Mouse (Mus musculus): ENCODE data around the gene Olfr599. TPM values are rescaled to one million over a fixed set of nuclear protein-coding genes. Genes with fewer than 3 reads are reported as not detected.
"Not testable (repeated sequence)": the region's sequence is repeated elsewhere in the genome, so short reads cannot be mapped to it uniquely, and the experiment has no call there.

Olfr599 gene
- not detected for total RNA-seq (2021)
- long read RNA-seq, experiment 1, result 0 reads
- long read RNA-seq, experiment 2, result 0 reads

DNA sequence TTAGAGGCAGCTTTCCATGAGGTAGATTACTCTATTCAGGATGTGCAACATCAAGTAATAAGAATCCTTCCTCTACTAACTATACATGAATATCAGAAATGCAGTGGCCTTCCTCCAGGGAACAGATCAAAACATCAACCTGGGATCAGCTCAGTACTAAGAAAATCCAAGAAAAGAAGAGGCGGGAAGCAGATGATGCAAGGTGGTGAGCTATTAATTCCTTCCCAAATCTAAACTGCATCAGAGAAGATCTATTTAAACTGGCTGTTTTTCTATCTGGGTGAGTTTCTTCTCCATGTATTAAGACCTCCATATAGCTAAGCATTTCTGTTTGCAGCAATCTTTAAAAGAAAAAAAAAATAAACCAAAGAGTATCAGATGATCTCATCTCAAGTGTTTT lies at the start of gene Olfr599:
Olfr599 (plus strand) TSS at position 301 of the 400 bp plus-strand sequence.
- intact Hi-C loops (cut with DNase I), result no loop called here
- no peak for TF ChIP-seq CTCF (IDR thresholded peaks at IDR 0.05)
- H3K4me3 ChIP-seq, result no peak within 1 kb of the TSS

DNA sequence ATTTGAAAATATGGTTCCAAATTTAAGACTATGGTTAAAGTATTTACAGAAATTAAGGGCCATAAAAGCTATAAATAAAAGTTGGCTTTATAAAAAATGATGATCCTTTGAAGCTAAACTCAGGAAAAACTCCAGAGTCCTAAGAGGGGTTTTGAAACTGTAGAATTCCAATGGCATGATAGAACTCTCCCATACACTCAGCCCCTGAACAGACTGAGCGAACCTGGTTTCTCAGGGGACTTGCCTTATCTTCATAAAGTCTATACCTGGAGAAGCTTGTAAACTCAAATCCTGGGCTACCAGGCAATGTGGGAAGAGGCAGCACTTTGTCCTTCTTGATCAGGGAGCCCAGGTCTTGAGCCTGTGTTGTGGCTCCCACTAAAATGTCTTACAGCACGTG lies 30.4 kb upstream of the Olfr599 start, which contains the start of gene Olfr596:
Olfr596 (plus strand) TSS at position 301 of the 400 bp plus-strand sequence.
- intact Hi-C loops (cut with DNase I); H3K27ac ChIP-seq; DNase-seq; H3K4me3 ChIP-seq: not testable (repeated sequence)

More for the DNA sequence above, at the start of gene Olfr599:
- H3K27ac ChIP-seq, result no peak within 1 kb of the TSS
- no peak for DNase-seq

DNA sequence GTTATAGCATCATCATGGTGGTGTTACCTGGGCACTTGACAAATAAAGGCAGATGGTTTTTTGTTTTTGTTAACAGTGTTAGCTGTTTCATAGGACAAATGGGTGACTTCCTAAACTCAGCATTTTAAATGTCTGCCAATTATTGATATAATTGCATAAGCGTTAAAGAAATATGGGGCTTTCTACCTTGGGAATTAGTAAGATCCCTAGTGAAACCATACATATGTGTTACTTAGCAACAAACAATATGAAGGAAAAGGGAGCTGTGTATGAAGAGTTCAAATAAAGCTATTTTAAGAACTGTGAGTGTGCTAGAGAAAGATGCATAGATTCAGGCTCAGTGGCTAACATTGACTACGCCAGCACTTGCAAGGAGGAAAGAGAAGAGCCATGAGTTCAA lies 19.7 kb upstream of the Olfr599 start, which contains the start of gene Olfr597:
Olfr597 (plus strand) TSS at position 301 of the 400 bp plus-strand sequence.
- not testable (repeated sequence) for DNase-seq, H3K27ac ChIP-seq, H3K4me3 ChIP-seq
- intact Hi-C loops (cut with DNase I), result loop anchor here (10.0 kb wide), 1 partner anchor 59 kb away; no protein-coding TSS in a partner anchor

DNA sequence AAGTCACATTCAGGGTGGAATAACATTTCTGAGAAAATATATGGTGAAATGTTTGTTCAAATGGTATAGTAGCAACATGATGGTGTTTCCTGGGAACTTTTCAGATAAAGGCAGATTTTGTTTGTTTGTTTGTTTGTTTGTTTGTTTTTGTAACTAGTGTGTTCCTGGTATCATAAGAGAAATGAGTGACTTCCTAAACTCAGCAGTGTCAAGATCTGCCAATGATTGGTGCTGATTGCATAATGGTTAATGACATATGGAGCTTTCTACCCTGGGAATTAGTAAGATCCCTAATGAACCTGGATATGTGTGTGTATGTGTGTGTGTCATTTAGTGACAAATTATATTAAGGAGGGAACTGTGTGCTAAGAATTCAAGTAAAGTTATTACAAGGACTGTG lies 12.4 kb upstream of the Olfr599 start, which contains the start of gene Olfr598:
Olfr598 (plus strand) TSS at position 301 of the 400 bp plus-strand sequence.
- DNase-seq, result no peak
- H3K27ac ChIP-seq, result no peak within 1 kb of the TSS
- H3K4me3 ChIP-seq, result no peak within 1 kb of the TSS
- intact Hi-C loops (cut with DNase I), result no loop called here
- no peak for TF ChIP-seq CTCF (IDR thresholded peaks at IDR 0.05)

DNA sequence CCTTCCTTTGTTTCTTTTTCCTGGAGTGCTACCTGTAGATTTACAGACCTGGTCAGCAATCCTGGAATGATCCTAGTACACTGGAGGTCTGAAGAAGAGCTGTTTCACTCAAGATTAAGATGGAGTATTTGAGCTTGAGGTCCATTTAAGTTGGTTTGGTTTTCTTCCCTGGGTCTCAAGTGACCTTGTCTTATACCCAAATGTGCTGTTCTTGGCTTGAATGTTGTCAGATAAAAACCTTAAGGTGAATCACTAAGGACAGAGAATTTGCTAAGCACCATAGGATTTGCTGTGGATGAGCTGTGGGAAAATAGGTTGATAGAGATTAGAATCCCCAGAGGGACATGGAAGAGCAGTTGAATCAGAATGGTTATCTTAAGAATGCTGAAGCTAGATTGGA lies 13.9 kb downstream of the Olfr599 start, which contains the start of gene Olfr600:
Olfr600 (minus strand) TSS at position 101 of the 400 bp plus-strand sequence.
- no peak for DNase-seq
- no peak within 1 kb of the TSS for H3K27ac ChIP-seq
- intact Hi-C loops (cut with DNase I), result no loop called here
- no peak within 1 kb of the TSS for H3K4me3 ChIP-seq
- TF ChIP-seq CTCF (IDR thresholded peaks at IDR 0.05), result no peak

DNA sequence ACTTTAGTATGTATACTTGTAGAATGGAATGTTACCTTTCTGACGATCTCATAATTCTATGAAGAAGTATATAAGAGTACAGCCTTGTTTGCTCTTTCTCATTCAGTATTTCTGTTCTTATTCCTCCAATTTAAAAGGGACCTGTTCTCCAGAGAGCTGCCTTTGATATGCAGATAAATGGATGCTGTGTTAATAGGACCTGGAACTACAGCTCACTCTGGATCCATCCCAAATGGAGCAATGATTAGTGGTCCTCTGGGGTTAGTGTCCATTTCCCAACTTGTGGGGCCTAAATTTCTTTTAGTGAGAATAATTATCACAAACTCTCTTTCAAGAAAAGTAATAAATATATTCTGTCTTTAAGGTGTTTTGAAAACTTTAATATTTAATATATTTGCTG lies 26.8 kb downstream of the Olfr599 start, which contains the start of gene Olfr601:
Olfr601 (minus strand) TSS at position 101 of the 400 bp plus-strand sequence.
- no peak for TF ChIP-seq CTCF (IDR thresholded peaks at IDR 0.05)
- H3K4me3 ChIP-seq, result no peak within 1 kb of the TSS
- no peak for DNase-seq
- H3K27ac ChIP-seq, result no peak within 1 kb of the TSS
- intact Hi-C loops (cut with DNase I), result no loop called here

DNA sequence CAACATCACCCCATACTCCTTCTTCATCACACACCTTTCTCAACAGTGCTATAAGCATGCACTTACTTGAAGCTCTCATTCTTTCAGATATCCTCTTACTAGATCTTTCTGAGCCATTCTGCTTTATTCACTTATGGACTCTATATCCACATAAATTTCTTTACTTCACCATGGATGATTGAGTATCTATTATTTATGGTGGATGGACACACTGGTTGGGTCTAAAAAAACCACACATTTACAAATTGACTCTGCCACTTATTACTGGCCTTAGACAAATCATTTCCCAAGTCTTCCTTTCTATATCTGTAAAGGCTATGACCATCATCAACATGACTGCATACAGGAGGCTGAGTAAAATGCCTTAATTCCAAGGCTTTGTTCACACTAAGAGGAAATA lies 50.4 kb downstream of the Olfr599 start, which contains the start of gene Olfr603:
Olfr603 (minus strand) TSS at position 101 of the 400 bp plus-strand sequence.
- intact Hi-C loops (cut with DNase I), result no loop called here

More for the DNA sequence above, 50.4 kb downstream of the Olfr599 start, which contains the start of gene Olfr603:
- no peak within 1 kb of the TSS for H3K4me3 ChIP-seq
- no peak for DNase-seq
- no peak for TF ChIP-seq CTCF (IDR thresholded peaks at IDR 0.05)
- H3K27ac ChIP-seq, result no peak within 1 kb of the TSS

Other genes with a start within 250 kb of the Olfr599 start
- not detected for gene Olfr585, start 238.2 kb upstream of the Olfr599 start, total RNA-seq (2021)
- gene Olfr586, start 210.3 kb upstream of the Olfr599 start, total RNA-seq (2021), result not detected
- gene Olfr588-ps1, start 195.0 kb upstream of the Olfr599 start, total RNA-seq (2021), result not detected
- gene Olfr589, start 179.6 kb upstream of the Olfr599 start, total RNA-seq (2021), result not detected
- gene Olfr591, start 157.6 kb upstream of the Olfr599 start, total RNA-seq (2021), result not detected
- gene Olfr592, start 151.1 kb upstream of the Olfr599 start, total RNA-seq (2021), result not detected
- gene Olfr593, start 124.1 kb upstream of the Olfr599 start, total RNA-seq (2021), result not detected
- not detected for gene Olfr594, start 118.9 kb upstream of the Olfr599 start, total RNA-seq (2021)
- not detected for gene Usp17ld, start 83.4 kb upstream of the Olfr599 start, total RNA-seq (2021)
- gene Olfr596, start 30.3 kb upstream of the Olfr599 start, total RNA-seq (2021), result not detected
- gene Olfr597, start 19.6 kb upstream of the Olfr599 start, total RNA-seq (2021), result not detected
- gene Olfr598, start 12.3 kb upstream of the Olfr599 start, total RNA-seq (2021), result not detected
- gene Olfr600, start 13.8 kb downstream of the Olfr599 start, total RNA-seq (2021), result not detected
- not detected for gene Olfr601, start 26.7 kb downstream of the Olfr599 start, total RNA-seq (2021)
- not detected for gene Olfr603, start 50.3 kb downstream of the Olfr599 start, total RNA-seq (2021)
- not detected for gene Usp17lc, start 79.2 kb downstream of the Olfr599 start, total RNA-seq (2021)
- gene Olfr605, start 109.5 kb downstream of the Olfr599 start, total RNA-seq (2021), result not detected
- not detected for gene Olfr606, start 113.1 kb downstream of the Olfr599 start, total RNA-seq (2021)
- gene Olfr607, start 128.2 kb downstream of the Olfr599 start, total RNA-seq (2021), result not detected
- gene Olfr608, start 134.0 kb downstream of the Olfr599 start, total RNA-seq (2021), result not detected
- gene Olfr609, start 162.1 kb downstream of the Olfr599 start, total RNA-seq (2021), result not detected
- gene Olfr610, start 176.2 kb downstream of the Olfr599 start, total RNA-seq (2021), result not detected
- not detected for gene Olfr611, start 184.9 kb downstream of the Olfr599 start, total RNA-seq (2021)
- not detected for gene Olfr612, start 206.8 kb downstream of the Olfr599 start, total RNA-seq (2021)
- gene Olfr613, start 212.2 kb downstream of the Olfr599 start, total RNA-seq (2021), result not detected
- not detected for gene Olfr615, start 220.2 kb downstream of the Olfr599 start, total RNA-seq (2021)
- not detected for gene Olfr616, start 233.2 kb downstream of the Olfr599 start, total RNA-seq (2021)
- not detected for gene Olfr617, start 237.1 kb downstream of the Olfr599 start, total RNA-seq (2021)